Mouse (Mus musculus) erythroblast, embryonic 14.5 days (primary cell): ENCODE results near the gene Ccdc152.

ENCODE experiments used
- GATA1 ChIP-seq: IDR thresholded peaks from 2 replicates; pipeline ENCODE4 v1.6.1; 2012; ENCODE audit warnings: low read length, inconsistent platforms, mixed read lengths
- TAL1 ChIP-seq: IDR thresholded peaks from 3 replicates; pipeline ENCODE4 v1.6.1; 2012; ENCODE audit warnings: low read length, inconsistent platforms, mixed read lengths

DNA sequence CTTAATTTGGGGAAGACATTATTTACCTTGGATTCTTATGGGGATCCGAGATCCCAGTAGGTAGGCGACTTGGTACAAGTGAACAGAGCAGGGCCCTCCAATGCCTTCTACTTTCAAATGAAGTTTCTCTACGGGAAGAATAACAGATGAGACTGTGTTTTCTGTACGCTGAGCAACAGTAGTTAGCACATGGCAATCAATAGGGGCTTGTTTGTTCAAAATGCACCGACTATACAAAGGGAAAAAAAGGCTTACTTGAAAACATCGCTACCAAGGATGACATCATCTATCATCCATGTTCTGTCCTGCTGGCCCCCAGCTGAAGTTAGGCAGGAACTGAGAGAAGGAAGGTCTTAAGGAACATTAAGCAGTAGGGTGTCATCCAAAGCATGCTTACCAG is 35.1 kb downstream of the Ccdc152 start, which contains the start of gene Selenop:
- TF ChIP-seq TAL1 (no peak), GATA1 (no peak)
